Mouse (Mus musculus) intestine, postnatal 0 days (tissue): Measurements from ENCODE around the gene Smox. TPM values are rescaled to one million over a fixed set of nuclear protein-coding genes. Genes with fewer than 3 reads are reported as not detected.

Experiments used
- ATAC-seq: fragments of 200-750 bp; cut with Nextera tagmentation; 2 replicates; pipeline ENCODE4 v1.8.0; 2017; ENCODE audit warnings: mild to moderate bottlenecking, moderate TSS enrichment, moderate library complexity
- H3K27ac ChIP-seq: fragments of 300-500 bp; sonication (generic); 2 replicates; pipeline ENCODE4 v1.5.1; 2014; ENCODE audit warnings: mild to moderate bottlenecking, low read depth, low read length, moderate library complexity
- H3K27me3 ChIP-seq: fragments of 300-500 bp; sonication (generic); replicated peaks from 2 replicates; pipeline ENCODE4 v1.6.1; 2014; ENCODE audit warnings: low read length, mixed read lengths; ENCODE audit not compliant: control insufficient read depth, insufficient read depth
- H3K36me3 ChIP-seq: fragments of 300-500 bp; sonication (generic); 2 replicates; pipeline ENCODE4 v1.6.1; 2014; ENCODE audit warnings: mild to moderate bottlenecking, moderate library complexity; ENCODE audit not compliant: control insufficient read depth, insufficient read depth
- H3K4me1 ChIP-seq: fragments of 300-500 bp; sonication (generic); replicated peaks from 2 replicates; pipeline ENCODE4 v1.6.1; 2014; ENCODE audit warnings: antibody characterized with exemption, low read length, mixed read lengths; ENCODE audit not compliant: control insufficient read depth, insufficient read depth
- H3K4me2 ChIP-seq: fragments of 300-500 bp; sonication (generic); replicated peaks from 2 replicates; pipeline ENCODE4 v1.6.1; 2014; ENCODE audit warnings: low read depth, mild to moderate bottlenecking, moderate library complexity
- H3K4me3 ChIP-seq: fragments of 300-500 bp; sonication (generic); 2 replicates; pipeline ENCODE4 v1.5.1; 2014; ENCODE audit warnings: low read depth, low read length
- H3K9ac ChIP-seq: fragments of 300-500 bp; sonication (generic); 2 replicates; pipeline ENCODE4 v1.6.1; 2014; ENCODE audit warnings: mild to moderate bottlenecking, low read depth, low read length
- H3K9me3 ChIP-seq: fragments of 300-500 bp; sonication (generic); 2 replicates; pipeline ENCODE4 v1.6.1; 2016; ENCODE audit warnings: mixed run types; ENCODE audit not compliant: control insufficient read depth
- CTCF ChIP-seq: sonication (generic); IDR thresholded peaks from 2 replicates; pipeline ENCODE4 v1.5.1; 2016; ENCODE audit warnings: low read depth, mild to moderate bottlenecking, control low read depth, antibody characterized with exemption, moderate library complexity
- WGBS: fragments of 180-500 bp; shearing (Covaris S2); extraction: QIAGEN DNeasy Blood & Tissue Kit; methylation state at CpG from one replicate; pipeline ENCODE4 v1.1.7; 2014; 5-methylcytosine and 5-hydroxymethylcytosine counted together
- polyA plus RNA-seq: library from polyadenylated mRNA; unstranded; fragments of >200 nt; fragmentation: Nextera tagmentation; extraction: Ambion mirVana; gene quantifications from 2 replicates; pipeline ENCODE4 v1.2.1, GENCODE M21; 2015

The Smox gene
- polyA plus RNA-seq, result 18.0 and 19.9 TPM in 2 replicates

DNA sequence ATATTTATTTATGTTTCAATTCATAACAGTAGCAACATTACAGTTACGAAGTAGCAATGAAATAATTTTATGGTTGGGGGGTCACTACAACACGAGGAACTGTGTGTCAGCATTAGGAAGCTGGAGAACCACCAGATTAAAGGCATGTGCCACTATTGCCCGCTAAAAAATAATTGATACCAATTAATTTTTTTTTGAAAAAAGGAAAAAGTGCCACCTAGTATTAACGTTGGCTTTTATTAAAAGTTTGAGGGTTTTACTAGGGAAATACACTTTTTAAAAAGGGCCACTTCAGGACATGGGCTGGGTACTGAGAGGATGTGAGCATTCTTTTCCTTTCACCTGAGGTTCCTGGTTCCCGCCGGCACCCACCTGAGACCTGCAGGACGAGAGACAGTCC, at the start of gene Smox:
Gene Smox, plus strand, starts transcription at position 301 of the 400 bp plus-strand sequence.
- 21% methylated on average over 7 of the region's 7 CpGs for WGBS
- Histone ChIP-seq H3K4me1 (0 out of 2 replicates have a peak, but pooled peaks cover 6% of the 10 kb centered on the region), H3K9me3 (no peaks in the 10 kb centered on the region), H3K9ac (peak within 1 kb of the TSS; percentile 84), H3K27me3 (no peaks in the 10 kb centered on the region), H3K27ac (peak within 1 kb of the TSS; percentile 80), H3K36me3 (no peaks in the 10 kb centered on the region), H3K4me3 (peak within 1 kb of the TSS; percentile 83), H3K4me2 (peak within 1 kb of the TSS; percentile 98)
- ATAC-seq, result no peak
- no peak for TF ChIP-seq CTCF

- Histone ChIP-seq H3K4me3 (no peak overlapping the region), H3K4me1 (no peaks in the 10 kb centered on the region), H3K27ac (no peak overlapping the region), H3K4me2 (no peak overlapping the region), H3K36me3 (no peaks in the 10 kb centered on the region), H3K27me3 (no peaks in the 10 kb centered on the region), H3K9me3 (no peaks in the 10 kb centered on the region), H3K9ac (no peak overlapping the region)
- ATAC-seq, result no peak
- WGBS, result 62% methylated on average over 8 of the region's 8 CpGs
- TF ChIP-seq CTCF, result peak; percentile 20; the same call in 1 of the 2 replicates
Observed at GRCm38 (mm10) chr2:131443084-131443890, 48.0 kb upstream of the Smox start.

DNA sequence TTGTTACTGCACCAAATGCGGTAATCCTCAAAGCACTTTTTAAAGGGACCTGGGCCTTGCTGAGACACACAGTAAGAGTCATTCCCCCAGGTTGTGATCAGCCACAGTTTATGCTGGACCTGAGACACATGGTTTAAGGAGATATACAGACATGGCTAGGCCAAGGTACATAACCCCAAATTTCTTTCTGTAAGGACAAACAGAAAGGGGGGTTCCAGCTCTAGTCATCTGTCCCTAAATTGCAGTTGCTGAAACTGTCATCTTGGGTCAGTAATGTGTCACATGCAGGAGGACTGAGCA, 47.5 kb upstream of the Smox start:
- Histone ChIP-seq H3K4me3 (no peak overlapping the region), H3K27ac (no peak overlapping the region), H3K4me2 (no peak overlapping the region), H3K9me3 (no peaks in the 10 kb centered on the region), H3K36me3 (no peaks in the 10 kb centered on the region), H3K4me1 (no peaks in the 10 kb centered on the region), H3K27me3 (no peaks in the 10 kb centered on the region), H3K9ac (no peak overlapping the region)
- no peak for ATAC-seq
- WGBS, result 77% methylated on average over 1 of the region's 1 CpGs
- no peak for TF ChIP-seq CTCF

DNA sequence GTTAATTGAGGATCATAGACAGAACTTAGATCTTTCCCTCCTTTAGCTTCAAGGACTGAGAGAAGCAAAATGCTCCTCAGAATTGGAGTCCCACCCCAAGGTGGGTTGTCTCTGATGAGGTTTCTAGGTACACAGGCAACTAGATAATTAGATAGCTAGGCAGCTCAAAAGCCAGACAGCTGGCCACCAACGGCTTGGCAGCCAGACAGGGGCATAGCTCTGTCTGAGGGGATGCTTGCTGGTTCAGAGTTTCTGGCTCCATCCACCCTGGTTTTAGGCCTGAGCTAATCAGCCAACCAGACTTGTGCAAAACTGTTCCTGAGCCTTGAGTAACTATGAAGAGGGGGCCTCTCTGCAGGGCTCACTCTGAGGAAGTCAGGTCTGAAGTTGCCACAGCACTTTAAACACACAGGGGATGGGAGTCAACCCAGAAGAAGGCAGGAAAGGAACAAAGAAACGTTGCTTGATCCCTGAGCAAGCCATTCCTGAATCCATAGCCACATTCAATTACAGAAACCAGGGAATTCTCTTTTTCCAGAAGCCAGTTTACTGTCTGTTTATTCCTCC, 44.8 kb upstream of the Smox start:
- Histone ChIP-seq H3K27me3 (no peaks in the 10 kb centered on the region), H3K9ac (no peak overlapping the region), H3K4me2 (no peak overlapping the region), H3K9me3 (no peaks in the 10 kb centered on the region), H3K36me3 (no peaks in the 10 kb centered on the region), H3K4me3 (no peak overlapping the region), H3K4me1 (no peaks in the 10 kb centered on the region), H3K27ac (no peak overlapping the region)
- 52% methylated on average over 2 of the region's 2 CpGs for WGBS
- TF ChIP-seq CTCF, result no peak
- no peak for ATAC-seq

- H3K4me1 ChIP-seq, result no peaks in the 10 kb centered on the region
- H3K27me3 ChIP-seq, result no peaks in the 10 kb centered on the region
- no peak overlapping the region for H3K9ac ChIP-seq
- H3K4me2 ChIP-seq, result no peak overlapping the region
- H3K36me3 ChIP-seq, result no peaks in the 10 kb centered on the region
- H3K4me3 ChIP-seq, result no peak overlapping the region
- TF ChIP-seq CTCF, result no peak
- WGBS, result 79% methylated on average over 8 of the region's 8 CpGs
- no peak overlapping the region for H3K27ac ChIP-seq
- no peak for ATAC-seq
- no peaks in the 10 kb centered on the region for H3K9me3 ChIP-seq
Observed at GRCm38 (mm10) chr2:131447566-131448330, 43.5 kb upstream of the Smox start.

- no peaks in the 10 kb centered on the region for H3K9me3 ChIP-seq
- H3K4me2 ChIP-seq, result no peak overlapping the region
- H3K27me3 ChIP-seq, result no peaks in the 10 kb centered on the region
- no peaks in the 10 kb centered on the region for H3K4me1 ChIP-seq
- no peaks in the 10 kb centered on the region for H3K36me3 ChIP-seq
- ATAC-seq, result no peak
- TF ChIP-seq CTCF, result no peak
- no peak overlapping the region for H3K27ac ChIP-seq
- H3K4me3 ChIP-seq, result no peak overlapping the region
- H3K9ac ChIP-seq, result no peak overlapping the region
Observed at GRCm38 (mm10) chr2:131448353-131448752, 42.9 kb upstream of the Smox start.
